Mouse (Mus musculus) ES-E14 (cell line): ENCODE measurements at regions not wholly inside any gene's neighbourhood (a gene's known extent, or its start where the extent isn't known, plus 50 kb on each side); places are given as distances from the start of the nearest gene placed in this dataset.

Experiments
- CHD2 ChIP-seq: IDR thresholded peaks from 2 replicates; pipeline ENCODE4 v1.6.1; 2014; ENCODE audit warnings: mild to moderate bottlenecking, low read depth, low read length, inconsistent platforms
- HCFC1 ChIP-seq: IDR thresholded peaks from 2 replicates; pipeline ENCODE4 v1.6.1; 2012; ENCODE audit warnings: low read length, inconsistent platforms, borderline replicate concordance; ENCODE audit not compliant: insufficient read depth
- MAFK ChIP-seq: IDR thresholded peaks from 2 replicates; pipeline ENCODE4 v1.6.1; 2014; ENCODE audit warnings: mild to moderate bottlenecking, low read depth, low read length, inconsistent platforms; ENCODE audit not compliant: insufficient read depth
- ZNF384 ChIP-seq: IDR thresholded peaks from 2 replicates; pipeline ENCODE4 v1.6.1; 2012; ENCODE audit warnings: low read depth, low read length, inconsistent platforms

DNA sequence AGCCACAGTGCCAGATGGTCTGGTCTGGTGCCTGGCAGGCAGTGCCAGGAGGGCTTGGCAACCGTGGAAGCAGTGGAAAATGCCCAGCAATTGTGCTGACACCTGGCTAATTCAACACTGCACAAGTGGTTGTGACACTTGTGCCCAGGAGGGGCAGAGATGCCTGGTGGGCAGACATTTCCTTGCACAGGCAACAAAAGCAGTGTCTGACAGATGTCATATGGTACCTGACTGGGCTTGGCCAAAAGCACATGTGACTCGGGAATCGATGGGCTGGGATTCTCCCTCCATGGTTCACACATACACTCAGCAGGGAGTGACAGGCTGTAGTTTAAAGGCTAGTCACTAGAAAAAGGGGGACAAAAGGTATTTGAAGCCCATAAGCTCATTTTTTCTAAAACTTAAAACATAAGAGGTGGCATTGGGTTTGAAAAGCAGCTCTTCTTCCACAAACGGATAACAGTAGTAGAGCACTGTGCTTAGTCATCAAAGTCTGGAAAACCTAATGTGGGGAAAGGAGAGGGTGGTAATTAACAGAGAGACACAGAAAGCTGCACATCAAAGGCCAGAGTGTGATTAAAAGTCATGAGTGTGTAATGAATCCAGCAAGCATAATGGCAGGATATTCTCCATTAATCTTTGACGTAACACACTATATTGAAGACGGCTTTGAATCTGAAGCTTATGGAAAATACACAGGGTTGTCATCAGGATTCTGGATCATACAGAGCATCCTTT lies 105.5 kb upstream of the 1700009N14Rik start:
- no peak for TF ChIP-seq CHD2
- no peak for TF ChIP-seq ZNF384
- no peak for TF ChIP-seq MAFK
- TF ChIP-seq HCFC1, result no peak
